Mouse (Mus musculus): ENCODE measurements around the gene Arfgef2.

GRCm38 (mm10) chr2:166806173-166806705 lies 851 bp downstream of the Arfgef2 start:
- TF ChIP-seq POLR2A (IDR thresholded peaks at IDR 0.05; ENCODE audit: insufficient read depth, low read length) (no peak), EP300 (IDR thresholded peaks at IDR 0.05; ENCODE audit: insufficient read depth, low read depth, low read length) (no peak)
